Mouse (Mus musculus) kidney, adult 2 months (tissue): ENCODE results near the gene Gm20662. TPM values are rescaled to one million over a fixed set of nuclear protein-coding genes. Genes with fewer than 3 reads are reported as not detected.

Source experiments
- DNase-seq: peaks from one replicate; pipeline ENCODE4 v3.0.0; 2021
- H3K27ac ChIP-seq: fragments of 200-500 bp; 2 replicates; pipeline ENCODE4 v1.5.1; 2012; ENCODE audit warnings: low read depth, low read length, control low read depth, inconsistent platforms; ENCODE audit not compliant: insufficient read depth
- H3K27me3 ChIP-seq: fragments of 200-500 bp; replicated peaks from 2 replicates; pipeline ENCODE4 v1.6.1; 2012; ENCODE audit warnings: mild to moderate bottlenecking, moderate library complexity, low read length, inconsistent platforms; ENCODE audit not compliant: control insufficient read depth, insufficient read depth
- H3K36me3 ChIP-seq: fragments of 200-500 bp; 2 replicates; pipeline ENCODE4 v1.6.1; 2012; ENCODE audit warnings: mild to moderate bottlenecking, moderate library complexity, low read length, inconsistent platforms; ENCODE audit not compliant: control insufficient read depth, insufficient read depth
- H3K4me1 ChIP-seq: fragments of 200-500 bp; 2 replicates; pipeline ENCODE4 v1.6.1; 2011; ENCODE audit warnings: low read length; ENCODE audit not compliant: control insufficient read depth, insufficient read depth
- H3K4me3 ChIP-seq: fragments of 200-500 bp; 2 replicates; pipeline ENCODE4 v1.5.1; 2011; ENCODE audit warnings: mild to moderate bottlenecking, low read depth, low read length, control low read depth; ENCODE audit not compliant: insufficient read depth
- CTCF ChIP-seq: fragments of 200-500 bp; conservative IDR thresholded peaks from 2 replicates; pipeline ENCODE4 v1.5.1; 2011; ENCODE audit warnings: low read depth, mild to moderate bottlenecking, control low read depth, low read length, moderate library complexity, mixed read lengths; ENCODE audit not compliant: insufficient read depth, insufficient read length
- POLR2A ChIP-seq: fragments of 200-500 bp; IDR thresholded peaks from one replicate; pipeline ENCODE4 v1.6.1; 2011; ENCODE audit warnings: low read depth, low read length, control low read depth
- WGBS: fragments of 180-500 bp; shearing (Covaris S2); methylation state at CpG from one replicate; pipeline ENCODE4 v1.1.7; 2018; 5-methylcytosine and 5-hydroxymethylcytosine counted together
- polyA plus RNA-seq: library from polyadenylated mRNA; depleted of rRNA; stranded (reverse); fragments of >200 nt; gene quantifications from 2 replicates; pipeline ENCODE4 v1.2.3, GENCODE M21; 2012

The Gm20662 gene
- polyA plus RNA-seq, 1 experiment: 0.55 TPM

DNA sequence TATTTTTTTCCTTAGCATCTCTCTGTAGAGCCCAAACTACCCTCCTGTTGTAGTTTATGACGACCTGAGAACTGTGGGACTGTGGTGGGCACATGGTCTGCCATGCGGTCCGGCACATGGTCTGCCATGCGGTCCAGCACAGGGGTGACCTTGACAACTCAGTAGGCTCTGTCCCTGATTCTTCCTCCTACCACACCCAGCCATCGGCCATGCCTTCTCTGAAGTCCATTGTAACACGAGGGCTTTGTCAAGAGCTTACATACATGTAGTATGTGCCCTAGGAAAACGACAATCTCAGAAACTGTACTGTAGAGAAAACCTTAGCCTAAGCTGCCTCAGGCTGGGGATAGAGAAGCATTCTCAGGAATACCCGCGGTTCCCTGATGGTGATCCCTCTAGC, 31.5 kb upstream of the Gm20662 start:
- Histone ChIP-seq H3K4me3 (no peak overlapping the region), H3K4me1 (no peaks in the 10 kb centered on the region), H3K27me3 (no peaks in the 10 kb centered on the region), H3K27ac (no peak overlapping the region), H3K36me3 (no peaks in the 10 kb centered on the region)
- no peak for DNase-seq
- 90% methylated on average over 9 of the region's 9 CpGs for WGBS
- TF ChIP-seq CTCF (no peak), POLR2A (no peak)

DNA sequence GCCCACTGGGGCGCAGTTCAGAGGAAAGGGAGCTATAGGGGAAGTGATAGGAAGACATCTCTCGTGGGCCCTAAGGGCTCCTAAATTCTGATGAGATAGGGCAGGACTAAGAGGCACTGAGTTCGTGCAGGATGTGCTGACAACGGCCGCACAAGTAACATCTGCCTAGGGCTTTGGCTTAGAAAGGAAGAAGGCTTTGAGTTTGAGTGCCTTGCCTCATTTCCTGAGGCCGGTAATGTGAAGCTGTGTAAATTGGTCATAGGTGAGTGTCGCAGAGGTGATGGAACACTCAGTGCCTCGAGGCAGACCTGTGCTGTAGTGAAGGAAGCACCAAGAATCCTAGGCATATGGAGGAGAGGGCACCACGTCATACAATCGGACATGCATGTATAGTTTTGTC, 29.5 kb upstream of the Gm20662 start:
- no peak for TF ChIP-seq CTCF
- 88% methylated on average over 10 of the region's 10 CpGs for WGBS
- Histone ChIP-seq H3K4me1 (no peaks in the 10 kb centered on the region), H3K27me3 (no peaks in the 10 kb centered on the region), H3K36me3 (no peaks in the 10 kb centered on the region), H3K4me3 (no peak overlapping the region), H3K27ac (no peak overlapping the region)
- no peak for DNase-seq

DNA sequence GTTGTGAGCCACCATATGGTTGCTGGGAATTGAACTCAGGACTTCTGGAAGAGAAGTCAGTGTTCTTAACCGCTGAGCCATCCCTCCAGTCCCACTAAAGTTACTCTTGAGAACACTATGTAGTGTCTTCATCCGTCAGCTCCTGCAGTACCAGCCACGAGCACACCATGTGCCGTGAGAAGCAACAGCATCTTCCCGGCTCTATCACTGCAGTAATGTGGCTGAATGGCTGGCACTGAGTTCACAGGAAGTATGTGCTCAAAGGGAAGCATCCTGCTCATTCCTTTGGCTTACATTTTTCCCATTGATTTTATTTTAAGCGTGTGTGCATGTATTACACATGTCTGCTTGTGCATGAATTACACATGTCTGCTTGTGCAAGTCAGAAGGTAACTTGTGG, 28.7 kb upstream of the Gm20662 start:
- Histone ChIP-seq H3K27ac (no peak overlapping the region), H3K4me1 (no peaks in the 10 kb centered on the region), H3K36me3 (no peaks in the 10 kb centered on the region), H3K27me3 (no peaks in the 10 kb centered on the region), H3K4me3 (no peak overlapping the region)
- WGBS: 70% methylated on average over 6 of the region's 6 CpGs
- TF ChIP-seq POLR2A (no peak), CTCF (no peak)
- DNase-seq: peak; percentile 19

DNA sequence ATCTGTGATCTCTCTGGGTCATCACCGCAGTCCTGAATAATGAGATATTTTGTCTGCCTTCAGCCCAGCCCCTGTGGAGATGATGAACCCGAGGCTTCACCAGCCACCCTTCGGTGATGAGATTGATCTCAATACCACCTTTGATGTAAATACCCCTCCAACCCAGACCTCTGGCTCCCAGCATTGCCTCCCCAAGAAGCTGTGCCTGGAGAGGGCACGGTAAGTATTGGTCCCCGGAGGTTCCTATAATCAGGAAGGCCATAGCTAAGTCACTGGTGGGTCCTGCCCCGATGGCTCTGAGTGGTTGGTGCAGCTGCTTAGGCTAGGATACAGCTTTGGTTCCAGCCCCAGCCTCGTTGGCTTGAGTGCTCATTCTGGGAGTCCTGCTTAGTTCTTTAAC, 27.6 kb upstream of the Gm20662 start:
- TF ChIP-seq CTCF (no peak), POLR2A (no peak)
- Histone ChIP-seq H3K4me3 (no peak overlapping the region), H3K27me3 (no peaks in the 10 kb centered on the region), H3K4me1 (no peaks in the 10 kb centered on the region), H3K27ac (no peak overlapping the region), H3K36me3 (no peaks in the 10 kb centered on the region)
- WGBS: 94% methylated on average over 7 of the region's 7 CpGs
- DNase-seq: no peak

DNA sequence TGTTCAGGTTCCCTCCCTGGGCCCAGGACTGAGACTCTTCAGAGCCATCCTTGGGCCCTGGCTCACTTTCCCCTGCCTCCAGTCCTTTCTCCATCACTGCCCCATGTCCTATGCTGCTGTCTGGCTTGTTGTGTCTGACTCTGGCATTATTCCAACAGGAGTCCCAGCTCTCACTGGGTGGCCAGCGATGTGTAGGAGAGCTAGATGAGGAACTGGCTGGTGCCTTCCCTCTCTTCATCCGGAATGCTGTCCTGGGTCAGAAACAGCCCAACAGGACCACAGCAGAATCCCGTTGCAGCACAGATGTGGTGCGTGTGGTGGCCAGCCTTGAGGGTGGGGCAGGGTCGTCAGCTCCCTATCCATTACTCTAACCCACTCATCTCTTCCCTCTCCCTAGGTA, 25.8 kb upstream of the Gm20662 start:
- H3K27me3 ChIP-seq: no peaks in the 10 kb centered on the region
- no peak overlapping the region for H3K4me3 ChIP-seq
- 90% methylated on average over 5 of the region's 5 CpGs for WGBS
- DNase-seq: no peak
- H3K4me1 ChIP-seq: no peaks in the 10 kb centered on the region
- no peak overlapping the region for H3K27ac ChIP-seq
- H3K36me3 ChIP-seq: no peaks in the 10 kb centered on the region
- TF ChIP-seq POLR2A: no peak
- TF ChIP-seq CTCF: no peak

DNA sequence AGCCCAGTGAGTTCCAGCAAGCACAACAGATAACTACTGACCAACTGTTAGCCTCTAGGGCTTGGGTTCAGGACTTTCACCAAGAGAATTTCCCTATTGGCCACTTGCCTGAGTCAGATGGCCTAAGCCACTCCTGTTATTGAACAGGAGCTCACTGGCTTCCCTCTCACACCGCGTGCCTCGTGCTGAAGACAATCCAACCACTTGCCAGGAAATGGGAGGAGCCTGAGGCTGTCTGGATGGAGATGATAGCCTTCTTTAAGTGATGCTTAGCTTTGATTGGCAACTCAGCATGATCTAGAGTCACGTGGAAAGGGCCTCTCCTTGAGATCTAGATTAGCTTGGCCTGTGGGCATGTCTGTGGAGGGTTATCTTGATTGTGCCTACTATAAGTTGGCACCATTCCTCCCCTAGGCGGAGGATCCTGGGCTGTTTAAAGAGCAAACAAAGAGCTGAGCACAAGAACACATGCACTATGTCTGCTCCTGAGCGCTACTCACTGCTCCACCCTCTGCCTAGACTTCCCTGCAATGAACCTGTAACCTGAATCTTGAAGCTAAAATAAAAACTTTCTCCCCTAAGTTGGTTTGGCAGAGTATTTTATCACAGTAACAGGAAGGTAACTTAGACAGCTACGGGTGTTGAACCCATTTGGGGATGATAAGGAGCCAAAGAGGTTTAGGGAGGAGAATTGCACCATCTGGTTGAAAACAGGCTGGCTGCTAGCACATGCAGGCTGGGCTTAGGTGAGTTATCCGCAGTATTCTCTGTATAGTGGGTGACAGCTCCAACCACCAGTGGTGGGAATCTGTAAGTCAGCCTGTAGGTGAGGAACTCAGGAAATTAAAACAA, 24.2 kb upstream of the Gm20662 start:
- WGBS: 61% methylated on average over 8 of the region's 8 CpGs

DNA sequence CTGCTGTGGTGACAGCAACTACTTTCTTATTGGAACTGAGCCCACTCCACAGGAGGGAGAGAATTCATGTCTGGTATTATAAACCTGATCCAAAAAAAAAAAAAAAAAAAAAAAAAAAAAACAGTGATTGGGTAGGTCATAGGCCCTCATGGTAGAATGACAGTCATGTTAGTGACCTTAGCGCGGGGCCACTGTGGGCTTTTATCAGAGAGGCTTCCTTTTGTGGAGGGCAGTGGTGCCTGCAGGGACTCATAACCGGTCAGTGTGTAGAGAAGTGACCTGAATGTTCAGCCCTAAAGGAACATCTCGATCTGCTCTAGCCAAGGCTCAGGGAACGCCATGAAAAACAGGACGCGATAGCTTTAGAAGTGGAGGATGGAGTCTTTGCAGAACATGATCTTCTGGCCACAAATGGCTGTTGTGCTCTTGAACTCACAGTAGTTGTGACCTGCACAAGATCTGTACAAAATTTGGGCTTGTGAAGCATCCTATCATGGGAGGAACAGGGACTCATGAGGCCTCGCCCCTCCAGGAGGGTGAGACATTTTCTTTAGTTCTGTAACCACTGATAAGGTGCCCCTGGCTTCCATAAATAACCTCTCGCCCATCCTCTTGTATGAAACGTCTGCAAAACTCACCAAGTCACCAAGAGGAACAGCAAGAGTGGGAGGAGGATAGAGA, 21.5 kb upstream of the Gm20662 start:
- 73% methylated on average over 10 of the region's 10 CpGs for WGBS
- TF ChIP-seq CTCF (no peak), POLR2A (no peak)
- Histone ChIP-seq H3K4me3 (no peak overlapping the region), H3K4me1 (no peaks in the 10 kb centered on the region), H3K27ac (no peak overlapping the region), H3K36me3 (no peaks in the 10 kb centered on the region), H3K27me3 (no peaks in the 10 kb centered on the region)
- no peak for DNase-seq

More for the DNA sequence above, 24.2 kb upstream of the Gm20662 start:
- no peak overlapping the region for H3K4me3 ChIP-seq
- no peak for TF ChIP-seq POLR2A
- TF ChIP-seq CTCF: no peak
- no peaks in the 10 kb centered on the region for H3K36me3 ChIP-seq
- no peaks in the 10 kb centered on the region for H3K4me1 ChIP-seq
- H3K27me3 ChIP-seq: no peaks in the 10 kb centered on the region
- no peak overlapping the region for H3K27ac ChIP-seq
- DNase-seq: peak; percentile 33
